Mouse (Mus musculus): Measurements from ENCODE around the gene Jak1. TPM values are rescaled to one million over a fixed set of nuclear protein-coding genes. Genes with fewer than 3 reads are reported as not detected.

Gene Jak1
- total and polyA plus RNA-seq, 3 experiments: 37.3 to 41.9 TPM; not detected in 1

DNA sequence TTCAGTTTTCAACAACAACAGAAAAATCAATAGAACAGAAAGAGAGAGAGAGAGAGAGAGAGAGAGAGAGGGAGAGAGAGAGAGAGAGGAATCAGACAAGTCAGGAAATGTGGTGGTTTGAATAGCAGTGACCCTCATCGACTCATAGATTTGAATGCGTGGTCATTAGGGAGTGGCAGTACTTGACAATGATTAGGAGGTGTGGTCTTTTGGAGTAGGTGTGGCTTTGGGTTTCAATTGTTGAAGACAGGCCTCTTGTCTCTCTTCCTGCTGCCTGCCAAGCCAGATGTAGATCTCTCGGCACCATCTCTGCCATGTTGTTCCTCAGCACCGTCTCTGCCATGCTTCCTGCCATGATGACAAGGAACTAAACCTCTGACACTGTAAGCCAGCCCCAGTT, 121.2 kb downstream of the Jak1 start:
- TF ChIP-seq MYC (IDR thresholded peaks at IDR 0.05; ENCODE audit: low read depth, low read length) (no peak), ZKSCAN1 (IDR thresholded peaks at IDR 0.05; ENCODE audit: low read depth, low read length) (no peak), MAFK (IDR thresholded peaks at IDR 0.05; ENCODE audit: borderline replicate concordance, low read depth, low read length) (no peak), EP300 (IDR thresholded peaks at IDR 0.05; ENCODE audit: low read depth in 1 of 2, low read length in 2 of 2) (no peak)

DNA sequence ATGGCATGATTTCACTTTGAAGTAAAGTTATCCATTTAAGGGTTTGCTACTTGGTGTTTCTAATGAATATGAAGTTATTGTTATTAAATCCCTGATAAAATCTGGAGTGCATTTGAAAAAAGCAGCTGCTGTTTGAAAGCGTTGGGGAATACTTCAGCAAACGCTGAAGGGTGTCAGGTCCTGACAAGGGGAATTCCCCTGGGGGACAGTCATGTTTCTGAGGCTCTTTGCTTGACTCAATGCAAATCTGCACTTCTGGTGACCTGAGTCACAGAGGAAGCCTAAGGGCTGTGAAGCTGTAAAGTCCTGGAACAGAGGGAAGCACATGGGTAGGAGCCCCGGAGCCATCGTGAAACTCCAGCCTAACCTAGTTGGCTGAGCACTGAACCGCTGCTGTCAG, 123.3 kb downstream of the Jak1 start:
- no peak for DNase-seq (ENCODE audit: low read depth, low spot score)
- Histone ChIP-seq H3K27me3 (ENCODE audit: control insufficient read depth in 1 of 2, insufficient read depth in 2 of 2, low read length in 2 of 2) (no peaks in the 10 kb centered on the region), H3K9ac (ENCODE audit: control insufficient read depth, low read depth, low read length, poor library complexity, severe bottlenecking) (no peak overlapping the region), H3K27ac (ENCODE audit: control insufficient read depth, low read depth, low read length) (no peak overlapping the region), H3K4me1 (ENCODE audit: control insufficient read depth in 1 of 2, insufficient read depth in 2 of 2, low read length in 2 of 2) (no peaks in the 10 kb centered on the region), H3K4me3 (ENCODE audit: control insufficient read depth in 1 of 2, insufficient read depth in 1 of 2, low read depth in 2 of 2, low read length in 2 of 2) (no peak overlapping the region), H3K36me3 (ENCODE audit: control insufficient read depth in 1 of 2, insufficient read depth in 2 of 2, low read length in 2 of 2) (peaks cover 0 to 2% of the 10 kb centered on the region in 2 experiments; a peak in 2 of 4 replicates), H3K9me3 (replicated peaks; ENCODE audit: insufficient read depth, low read length) (no peaks in the 10 kb centered on the region), H3K79me2 (ENCODE audit: control insufficient read depth, insufficient read depth, low read length, poor library complexity) (no peaks in the 10 kb centered on the region)
- no peak for TF ChIP-seq MYC (IDR thresholded peaks at IDR 0.05; ENCODE audit: low read depth, low read length)
- no peak for TF ChIP-seq POLR2AphosphoS5 (IDR thresholded peaks at IDR 0.05; ENCODE audit: borderline replicate concordance, low read depth, low read length)
- TF ChIP-seq GATA1 (IDR thresholded peaks at IDR 0.05; ENCODE audit: low read depth, low read length): no peak
- TF ChIP-seq MAFK (IDR thresholded peaks at IDR 0.05; ENCODE audit: borderline replicate concordance, low read depth, low read length): no peak
- no peak for TF ChIP-seq CHD2 (IDR thresholded peaks at IDR 0.05; ENCODE audit: low read length)
- no peak for TF ChIP-seq MYB (IDR thresholded peaks at IDR 0.05; ENCODE audit: low read depth, low read length)
- TF ChIP-seq JUND (IDR thresholded peaks at IDR 0.05; ENCODE audit: low read depth, low read length): no peak
- TF ChIP-seq TCF12 (IDR thresholded peaks at IDR 0.05; ENCODE audit: low read depth, low read length): no peak
- no peak for TF ChIP-seq SMC3 (IDR thresholded peaks at IDR 0.05; ENCODE audit: low read depth, low read length)
- no peak for TF ChIP-seq ZC3H11A (IDR thresholded peaks at IDR 0.05; ENCODE audit: low read depth, low read length)
- no peak for TF ChIP-seq RAD21 (IDR thresholded peaks at IDR 0.05; ENCODE audit: low read depth, low read length)
- no peak for TF ChIP-seq HCFC1 (IDR thresholded peaks at IDR 0.05; ENCODE audit: low read depth, low read length)
- no peak for TF ChIP-seq ELF1 (IDR thresholded peaks at IDR 0.05; ENCODE audit: low read depth, low read length)
- no peak for TF ChIP-seq EP300 (IDR thresholded peaks at IDR 0.05; ENCODE audit: low read depth in 1 of 2, low read length in 2 of 2)
- no peak for TF ChIP-seq TAL1 (IDR thresholded peaks at IDR 0.05; ENCODE audit: low read length)
- no peak for TF ChIP-seq GABPA (IDR thresholded peaks at IDR 0.05; ENCODE audit: low read depth, low read length)
- no peak for TF ChIP-seq NELFE (IDR thresholded peaks at IDR 0.05; ENCODE audit: low read depth, low read length)
- no peak for TF ChIP-seq USF1 (IDR thresholded peaks at IDR 0.05; ENCODE audit: low read depth, low read length)
- TF ChIP-seq NRF1 (IDR thresholded peaks at IDR 0.05; ENCODE audit: insufficient read depth, low read depth, low read length, poor library complexity, severe bottlenecking): no peak
- TF ChIP-seq UBTF (IDR thresholded peaks at IDR 0.05; ENCODE audit: borderline replicate concordance, insufficient read depth, low read depth, low read length): no peak

More for the DNA sequence above, 121.2 kb downstream of the Jak1 start:
- H3K4me3 ChIP-seq (ENCODE audit: control insufficient read depth in 1 of 2, insufficient read depth in 1 of 2, low read depth in 2 of 2, low read length in 2 of 2): no peak overlapping the region; a peak in 1 of 4 replicates
- H3K9me3 ChIP-seq (replicated peaks; ENCODE audit: insufficient read depth, low read length): no peaks in the 10 kb centered on the region
- peaks cover 0 to 2% of the 10 kb centered on the region in 2 experiments; a peak in 2 of 4 replicates for H3K36me3 ChIP-seq (ENCODE audit: control insufficient read depth in 1 of 2, insufficient read depth in 2 of 2, low read length in 2 of 2)
- H3K79me2 ChIP-seq (ENCODE audit: control insufficient read depth, insufficient read depth, low read length, poor library complexity): no peaks in the 10 kb centered on the region
- H3K27ac ChIP-seq (ENCODE audit: control insufficient read depth, low read depth, low read length): no peak overlapping the region
- H3K27me3 ChIP-seq (ENCODE audit: control insufficient read depth in 1 of 2, insufficient read depth in 2 of 2, low read length in 2 of 2): no peaks in the 10 kb centered on the region
- peak; percentile 15 for DNase-seq (ENCODE audit: low read depth, low spot score)
- no peaks in the 10 kb centered on the region for H3K4me1 ChIP-seq (ENCODE audit: control insufficient read depth in 1 of 2, insufficient read depth in 2 of 2, low read length in 2 of 2)
- no peak overlapping the region for H3K9ac ChIP-seq (ENCODE audit: control insufficient read depth, low read depth, low read length, poor library complexity, severe bottlenecking)
